Mouse (Mus musculus) megakaryocyte, embryonic 14.5 days (primary cell): ENCODE data around the gene Prtg.

Experiments
- FLI1 ChIP-seq: IDR thresholded peaks from 2 replicates; pipeline ENCODE4 v1.6.1; 2012; ENCODE audit warnings: low read length, inconsistent platforms, mixed read lengths
- GATA1 ChIP-seq: IDR thresholded peaks from 3 replicates; pipeline ENCODE4 v1.6.1; 2012; ENCODE audit warnings: mixed read lengths, low read length, inconsistent platforms, borderline replicate concordance

DNA sequence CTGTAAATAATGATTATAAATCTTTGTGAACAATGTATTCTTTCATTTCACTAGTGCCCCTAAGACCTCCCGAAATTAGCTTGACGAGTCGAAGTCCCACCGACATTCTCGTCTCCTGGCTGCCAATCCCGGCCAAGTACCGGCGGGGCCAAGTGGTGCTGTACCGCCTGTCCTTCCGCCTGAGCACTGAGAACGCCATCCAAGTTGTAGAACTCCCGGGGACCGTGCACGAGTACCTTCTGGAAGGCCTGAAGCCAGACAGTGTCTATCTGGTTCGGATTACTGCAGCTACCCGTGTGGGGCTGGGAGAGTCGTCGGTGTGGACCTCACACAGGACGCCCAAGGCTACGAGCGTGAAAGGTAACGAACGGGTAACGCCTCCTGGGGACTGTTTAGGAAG is 50.0 kb downstream of the Prtg start:
- TF ChIP-seq GATA1: no peak
- TF ChIP-seq FLI1: no peak
